Mouse (Mus musculus) testis, adult 2 months (tissue): ENCODE measurements around the gene Emcn. TPM values are rescaled to one million over a fixed set of nuclear protein-coding genes. Genes with fewer than 3 reads are reported as not detected.

Experiments
- H3K27ac ChIP-seq: fragments of 200-500 bp; 2 replicates; pipeline ENCODE4 v1.5.1; 2012; ENCODE audit warnings: low read depth, low read length; ENCODE audit not compliant: control insufficient read depth, insufficient read depth
- H3K27me3 ChIP-seq: fragments of 200-500 bp; 2 replicates; pipeline ENCODE4 v1.6.1; 2012; ENCODE audit warnings: mild to moderate bottlenecking, low read length, moderate library complexity; ENCODE audit not compliant: control insufficient read depth, insufficient read depth
- H3K36me3 ChIP-seq: fragments of 200-500 bp; 2 replicates; pipeline ENCODE4 v1.6.1; 2012; ENCODE audit warnings: mild to moderate bottlenecking, low read length; ENCODE audit not compliant: control insufficient read depth, insufficient read depth
- H3K4me1 ChIP-seq: fragments of 200-500 bp; 2 replicates; pipeline ENCODE4 v1.6.1; 2012; ENCODE audit warnings: low read length; ENCODE audit not compliant: control insufficient read depth, insufficient read depth
- H3K4me3 ChIP-seq: fragments of 200-500 bp; 2 replicates; pipeline ENCODE4 v1.5.1; 2012; ENCODE audit warnings: low read depth, mild to moderate bottlenecking, low read length, moderate library complexity, mixed read lengths; ENCODE audit not compliant: control insufficient read depth
- CTCF ChIP-seq: fragments of 200-500 bp; IDR thresholded peaks from 2 replicates; pipeline ENCODE4 v1.5.1; 2012; ENCODE audit warnings: low read depth, mild to moderate bottlenecking, inconsistent platforms, low read length, moderate library complexity; ENCODE audit not compliant: control insufficient read depth, insufficient read depth, insufficient replicate concordance
- POLR2A ChIP-seq: fragments of 200-500 bp; IDR thresholded peaks from 2 replicates; pipeline ENCODE4 v1.6.1; 2012; ENCODE audit warnings: low read depth, mild to moderate bottlenecking, inconsistent platforms, low read length, moderate library complexity; ENCODE audit not compliant: control insufficient read depth
- polyA plus RNA-seq: library from polyadenylated mRNA; depleted of rRNA; stranded (reverse); fragments of >200 nt; gene quantifications from 2 replicates; pipeline ENCODE4 v1.2.3, GENCODE M21; 2012; rRNA removed

The Emcn gene
- polyA plus RNA-seq: 0.75 and 1.0 TPM in 2 replicates

DNA sequence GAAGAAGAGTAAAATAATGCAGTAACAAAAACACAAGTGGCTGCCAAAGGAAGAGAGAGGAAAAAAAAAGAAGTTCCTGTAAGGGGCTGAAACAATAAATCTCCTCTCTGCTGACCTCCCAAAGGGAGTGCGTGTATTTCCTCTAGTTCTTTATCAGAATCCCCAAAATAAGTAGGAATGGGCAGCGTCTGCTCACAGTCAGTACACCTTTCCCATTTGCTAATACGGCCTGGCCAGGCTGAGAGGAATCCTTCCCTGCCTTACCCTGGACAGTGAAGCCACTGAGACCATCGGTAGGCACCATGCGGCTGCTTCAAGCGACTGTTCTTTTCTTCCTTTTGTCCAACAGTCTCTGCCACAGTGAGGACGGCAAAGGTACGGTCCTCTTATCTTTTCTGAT, at the start of gene Emcn:
Emcn (plus strand) TSS at position 130 of the 400 bp plus-strand sequence.
- Histone ChIP-seq H3K4me3 (no peak within 1 kb of the TSS; the same call in 1 of the 2 replicates), H3K4me1 (no peaks in the 10 kb centered on the region), H3K27me3 (no peaks in the 10 kb centered on the region), H3K27ac (no peak within 1 kb of the TSS), H3K36me3 (no peaks in the 10 kb centered on the region)
- TF ChIP-seq POLR2A (no peak), CTCF (no peak)

DNA sequence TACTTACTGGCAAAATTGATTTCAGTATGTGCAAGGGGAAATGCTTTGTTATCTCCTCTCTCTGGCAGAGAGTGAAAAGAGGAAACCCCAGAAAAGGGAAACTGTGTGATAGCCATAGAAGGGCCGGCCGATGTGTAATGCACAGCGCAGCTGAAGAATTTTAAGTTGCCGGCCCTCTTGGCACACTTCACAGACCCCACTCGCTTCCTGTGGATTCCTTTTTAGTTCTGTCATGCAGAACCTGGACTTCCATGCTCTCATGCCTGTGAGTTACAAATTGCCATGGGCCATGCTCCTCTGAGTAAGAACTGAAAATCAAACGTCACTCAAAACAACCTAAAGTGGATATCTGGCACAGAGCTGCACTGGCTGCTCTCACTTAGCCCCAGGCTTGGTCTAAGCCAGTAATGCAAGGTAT, 47.7 kb upstream of the Emcn start:
- Histone ChIP-seq H3K4me3 (no peak overlapping the region), H3K27me3 (no peaks in the 10 kb centered on the region), H3K4me1 (no peaks in the 10 kb centered on the region), H3K36me3 (no peaks in the 10 kb centered on the region), H3K27ac (no peak overlapping the region)
- TF ChIP-seq CTCF (no peak), POLR2A (no peak)

DNA sequence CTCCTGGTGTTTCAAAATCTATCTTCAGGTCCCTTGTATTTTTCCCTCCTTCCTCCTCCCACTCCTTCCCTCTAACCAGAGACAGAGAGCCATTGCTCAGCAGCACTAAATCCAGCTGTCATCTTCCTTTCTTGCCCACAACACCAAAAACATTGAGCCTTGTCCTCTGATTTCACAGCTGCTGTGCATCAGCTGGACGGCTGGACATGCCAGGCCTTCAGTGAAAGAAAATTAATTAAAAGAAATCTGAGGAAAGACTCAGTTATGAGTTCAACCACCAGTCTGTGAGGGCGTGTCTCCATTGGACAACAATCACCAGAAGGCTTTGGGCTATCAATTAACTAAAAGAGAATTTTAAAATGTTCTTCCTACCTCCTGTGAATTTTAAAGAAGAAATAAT, 42.6 kb upstream of the Emcn start:
- no peak overlapping the region for H3K4me3 ChIP-seq
- H3K27me3 ChIP-seq: no peaks in the 10 kb centered on the region
- no peaks in the 10 kb centered on the region for H3K36me3 ChIP-seq
- no peaks in the 10 kb centered on the region for H3K4me1 ChIP-seq
- TF ChIP-seq POLR2A: no peak
- no peak for TF ChIP-seq CTCF
- H3K27ac ChIP-seq: no peak overlapping the region

DNA sequence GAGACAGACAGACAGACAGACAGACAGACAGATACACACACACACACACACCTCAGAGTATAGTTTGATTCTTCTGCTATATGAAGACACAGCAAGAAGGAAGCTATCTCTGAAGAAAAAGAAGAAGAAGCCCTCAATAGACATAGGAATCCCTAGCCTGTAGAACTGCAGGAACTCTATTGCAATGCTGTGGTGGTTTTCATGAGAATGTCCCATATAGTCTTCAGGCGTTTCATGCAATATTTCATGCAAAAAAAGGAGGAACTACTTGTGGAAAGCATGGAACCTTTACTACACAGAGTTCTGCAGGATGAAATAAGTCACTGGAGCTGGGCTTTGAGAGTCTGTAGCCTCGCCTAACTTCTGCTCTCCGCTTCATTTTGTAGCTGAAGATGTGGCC, 40.7 kb upstream of the Emcn start:
- H3K27me3 ChIP-seq: no peaks in the 10 kb centered on the region
- H3K27ac ChIP-seq: no peak overlapping the region
- no peak overlapping the region for H3K4me3 ChIP-seq
- no peak for TF ChIP-seq POLR2A
- no peaks in the 10 kb centered on the region for H3K4me1 ChIP-seq
- H3K36me3 ChIP-seq: no peaks in the 10 kb centered on the region

DNA sequence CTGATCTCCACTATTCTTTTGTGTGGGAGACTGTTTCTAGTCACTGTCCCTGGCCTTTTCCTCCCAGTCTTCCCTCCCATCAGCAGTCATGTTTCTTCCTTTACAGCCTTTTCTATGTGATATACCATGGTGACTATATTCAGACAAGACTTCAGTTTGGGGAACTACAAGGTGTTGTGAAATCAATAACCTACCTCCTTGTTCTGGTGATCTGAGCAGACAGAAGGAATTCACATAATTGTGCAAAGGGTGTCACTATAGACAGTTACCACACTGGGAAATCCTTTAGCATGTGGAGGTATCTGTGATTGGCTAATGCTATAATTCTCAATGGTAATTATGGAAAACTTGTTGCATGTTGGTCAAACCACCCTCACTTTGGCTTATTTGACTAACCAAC, 39.7 kb upstream of the Emcn start:
- Histone ChIP-seq H3K27me3 (no peaks in the 10 kb centered on the region), H3K4me1 (no peaks in the 10 kb centered on the region), H3K36me3 (no peaks in the 10 kb centered on the region), H3K4me3 (no peak overlapping the region), H3K27ac (no peak overlapping the region)
- TF ChIP-seq CTCF: no peak
- TF ChIP-seq POLR2A: no peak

DNA sequence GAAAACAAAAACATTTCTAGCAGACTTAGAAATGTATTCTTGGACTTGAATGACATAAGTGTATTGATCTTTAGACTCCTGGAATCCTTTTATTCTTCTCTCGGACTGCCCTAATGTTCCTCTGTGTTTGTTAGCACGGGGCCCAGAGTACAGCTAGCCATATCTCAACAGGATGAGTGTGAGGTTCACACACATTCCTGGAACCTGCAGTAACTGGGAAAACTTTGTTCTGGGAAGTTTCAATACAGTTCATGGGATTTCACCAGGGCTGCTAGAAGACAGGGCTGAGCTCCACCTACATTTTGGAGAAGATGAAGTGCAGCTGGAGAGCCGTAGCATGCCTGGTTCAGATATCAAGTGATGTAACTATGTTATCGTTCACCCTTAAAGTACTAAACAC, 38.1 kb upstream of the Emcn start:
- H3K4me3 ChIP-seq: no peak overlapping the region
- H3K36me3 ChIP-seq: no peaks in the 10 kb centered on the region
- H3K27ac ChIP-seq: no peak overlapping the region
- TF ChIP-seq POLR2A (no peak), CTCF (no peak)
- H3K4me1 ChIP-seq: no peaks in the 10 kb centered on the region
- no peaks in the 10 kb centered on the region for H3K27me3 ChIP-seq

DNA sequence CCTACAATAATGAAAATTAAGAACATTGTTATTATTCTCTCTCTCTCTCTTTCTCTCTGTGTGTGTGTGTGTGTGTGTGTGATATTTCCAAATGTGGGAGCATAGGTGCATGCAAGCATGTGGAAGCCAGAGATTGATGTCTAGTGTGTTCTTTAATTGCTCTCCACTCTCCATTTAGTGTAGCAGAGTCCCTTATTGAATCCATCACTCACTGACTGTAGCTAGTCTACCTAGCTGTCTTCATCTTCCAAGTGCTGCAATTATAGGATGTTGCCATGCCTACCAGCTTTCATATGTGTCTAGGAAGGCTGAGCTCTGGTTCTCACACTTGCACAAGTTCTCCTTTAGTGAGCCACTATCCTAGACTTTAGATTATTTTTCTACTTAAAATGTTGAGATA, 30.9 kb upstream of the Emcn start:
- Histone ChIP-seq H3K4me1 (no peaks in the 10 kb centered on the region), H3K27ac (no peak overlapping the region), H3K27me3 (no peaks in the 10 kb centered on the region), H3K4me3 (no peak overlapping the region), H3K36me3 (no peaks in the 10 kb centered on the region)
- TF ChIP-seq CTCF (no peak), POLR2A (no peak)

DNA sequence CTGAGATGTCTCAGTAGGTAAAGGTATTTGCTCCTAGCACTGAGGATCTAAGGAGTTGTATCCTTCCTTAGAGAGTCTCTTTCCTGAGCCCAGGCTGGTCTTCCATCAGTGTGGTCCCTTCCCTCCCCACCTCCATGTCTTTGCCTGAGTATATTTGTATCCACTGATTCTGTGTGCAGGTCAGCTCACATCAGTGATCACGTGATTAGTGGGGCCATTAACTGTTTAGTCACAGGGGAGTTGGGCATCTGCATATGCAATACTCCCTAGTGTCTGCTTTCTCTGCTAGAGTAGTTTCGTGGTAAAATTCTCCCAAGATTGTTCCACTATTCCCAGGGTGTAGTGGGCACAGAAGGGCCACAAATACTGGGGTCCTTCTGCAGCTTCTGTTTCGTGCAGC, 28.3 kb upstream of the Emcn start:
- Histone ChIP-seq H3K27ac (no peak overlapping the region), H3K27me3 (no peaks in the 10 kb centered on the region), H3K36me3 (no peaks in the 10 kb centered on the region), H3K4me3 (no peak overlapping the region), H3K4me1 (no peaks in the 10 kb centered on the region)
- no peak for TF ChIP-seq POLR2A
- no peak for TF ChIP-seq CTCF
